Mouse (Mus musculus) B cell, adult 67 days (primary cell): ENCODE measurements around the gene Hap1. TPM values are rescaled to one million over a fixed set of nuclear protein-coding genes. Genes with fewer than 3 reads are reported as not detected.

Experiments used
- total RNA-seq, 2 experiments: library from RNA; stranded (reverse); gene quantifications; 4 replicates each; pipeline ENCODE4 v1.2.4; 2023

Hap1 gene
- total RNA-seq = 1 to 10 TPM; 1.6 to 2.4 TPM

DNA sequence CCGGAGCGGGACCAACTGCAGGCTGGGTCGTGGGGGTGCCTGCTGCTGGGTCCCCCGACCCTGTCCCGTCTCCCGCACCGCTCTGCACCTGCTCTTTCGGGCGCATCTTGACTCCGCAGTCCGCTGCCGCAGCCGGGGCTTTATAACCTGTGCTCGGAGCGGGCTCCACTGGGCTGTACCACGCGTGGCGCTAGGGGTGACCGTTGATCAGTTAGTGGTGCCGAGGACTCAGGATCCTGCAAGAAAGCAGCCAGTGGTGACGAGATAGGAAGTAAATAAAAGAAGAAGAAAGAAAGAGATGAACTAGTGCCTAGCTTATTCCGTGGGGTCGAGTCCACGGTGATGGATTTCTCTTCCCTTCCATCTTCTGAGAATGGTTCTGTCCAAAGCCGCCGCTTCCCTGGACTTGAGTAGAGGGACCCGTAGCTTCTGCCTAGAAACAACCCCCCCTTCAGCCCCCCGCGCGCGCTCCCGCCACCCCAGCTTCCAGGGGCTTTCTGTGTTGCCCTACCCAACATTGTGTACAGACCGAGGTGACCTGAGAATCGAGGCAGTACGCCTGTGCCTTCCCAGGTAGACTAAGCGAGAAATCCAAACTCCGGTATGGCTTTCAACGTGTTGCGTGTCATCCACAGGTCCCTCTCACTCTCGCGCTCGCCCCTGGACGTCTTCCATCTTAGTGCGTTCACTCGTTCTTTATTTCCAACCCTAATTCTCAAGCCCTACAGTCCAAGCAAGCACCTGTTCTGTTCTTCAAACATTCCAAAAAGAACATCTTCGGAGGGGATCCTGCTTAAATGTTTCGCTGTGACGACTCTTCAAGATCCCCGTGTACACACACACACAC lies at the start of gene Hap1:
Hap1 (minus strand) TSS at position 157 of the 847 bp plus-strand sequence.

DNA sequence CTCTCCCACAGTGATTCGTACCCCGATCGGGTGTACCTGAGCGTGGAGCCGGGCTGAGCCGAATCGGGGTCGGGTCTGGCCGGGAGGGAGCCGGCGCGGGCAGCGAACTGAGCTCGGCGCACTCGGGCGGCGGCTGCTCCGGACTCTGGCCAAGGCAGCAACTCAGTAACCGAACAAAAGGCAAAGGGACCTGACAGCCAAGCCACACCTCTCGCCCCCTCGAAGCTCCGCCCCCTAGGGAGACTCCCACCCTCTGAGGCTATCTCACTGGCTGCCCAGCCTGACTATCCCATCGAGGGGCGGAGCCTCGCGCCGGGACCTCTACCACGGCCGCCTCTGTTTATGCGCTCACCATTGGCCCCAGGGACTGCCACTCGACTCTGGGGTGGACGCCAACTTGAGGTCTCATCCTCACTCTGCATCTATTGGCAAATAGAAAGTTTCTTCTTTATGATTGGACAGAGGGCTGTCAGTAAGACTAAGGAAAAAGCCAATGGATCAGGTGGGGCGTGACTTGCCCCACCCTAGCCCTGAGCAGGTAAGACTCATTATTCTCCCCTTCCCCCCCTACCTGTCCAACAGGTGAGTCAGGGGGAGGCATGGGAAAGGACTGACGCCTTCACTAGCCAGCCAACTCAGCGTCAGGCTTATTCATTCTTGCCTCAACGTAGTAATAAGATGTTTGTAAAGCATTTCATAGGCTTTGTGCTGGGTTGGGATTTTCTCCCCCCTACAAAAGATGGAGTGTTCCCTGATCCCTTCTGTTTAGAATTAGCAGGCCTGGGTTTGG lies 41.9 kb upstream of the Hap1 start, which contains the start of gene Jup:
Jup (minus strand) TSS at position 164 of the 790 bp plus-strand sequence.

DNA sequence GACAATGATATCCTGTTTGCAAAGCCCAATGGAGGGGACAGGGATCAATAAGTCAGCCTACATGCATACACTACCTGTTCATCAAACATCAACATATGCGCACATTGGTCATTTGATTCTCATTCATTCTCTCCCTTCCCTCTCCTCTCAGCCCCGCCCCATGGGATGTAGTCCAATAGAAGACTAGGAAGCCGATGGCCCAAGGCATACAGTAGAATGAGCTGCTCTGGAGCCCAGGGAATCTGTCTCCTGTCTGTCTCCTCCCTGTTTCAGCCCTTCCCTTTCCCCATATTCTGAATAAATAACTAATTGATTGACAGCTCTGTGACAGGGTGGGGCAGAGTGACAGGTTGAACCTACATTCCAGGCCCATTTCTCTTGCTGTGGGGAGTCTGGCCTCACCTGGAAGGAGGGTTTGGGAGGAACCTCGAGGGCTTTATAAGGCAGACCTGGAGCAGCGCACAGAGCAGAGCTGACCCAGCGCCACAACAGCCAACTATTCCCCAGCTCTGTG lies 21.9 kb downstream of the Hap1 start, which contains the start of gene Gast:
Gast (plus strand) TSS at position 464 of the 514 bp plus-strand sequence.

DNA sequence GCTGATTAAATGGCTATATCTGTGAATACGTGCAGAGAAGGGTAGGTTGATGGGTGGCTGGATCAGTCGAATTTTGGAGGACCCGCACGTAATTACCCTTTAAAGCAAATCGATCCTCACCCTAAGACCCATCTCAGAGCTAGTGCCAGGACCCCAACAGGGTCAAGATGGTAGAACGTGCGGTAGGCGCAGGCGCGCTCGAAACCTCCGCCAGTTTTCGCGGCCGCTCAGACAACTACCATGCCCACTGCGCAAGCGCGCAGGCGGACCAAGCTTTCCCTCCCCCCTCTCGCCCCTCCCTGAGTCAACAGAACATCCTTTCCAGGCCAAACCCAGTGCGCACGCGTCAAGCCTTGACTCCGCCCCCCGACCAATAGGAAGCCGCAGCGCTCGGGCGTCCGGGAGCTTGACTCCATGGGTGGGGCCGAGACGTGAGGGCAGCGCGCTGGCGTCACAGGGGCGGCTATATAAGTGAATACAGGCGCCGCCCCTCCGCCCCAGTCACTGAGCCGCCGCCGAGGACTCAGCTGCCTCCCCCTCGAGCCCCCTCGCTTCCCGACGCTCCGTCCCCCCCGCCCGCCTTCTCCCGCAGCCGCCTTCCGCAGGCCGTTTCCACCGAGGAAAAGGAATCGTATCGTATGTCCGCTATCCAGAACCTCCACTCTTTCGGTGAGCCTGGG lies 36.3 kb downstream of the Hap1 start, which contains the start of gene Eif1:
Eif1 (plus strand) TSS at position 394 of the 680 bp plus-strand sequence.

Other genes with a start within 250 kb of the Hap1 start
- gene Krt13, start 234.6 kb downstream of the Hap1 start, total RNA-seq = not detected
- not detected for gene Krt15, start 220.2 kb downstream of the Hap1 start, total RNA-seq
- gene Krt19, start 207.5 kb downstream of the Hap1 start, total RNA-seq = not detected
- gene Krt9, start 162.9 kb downstream of the Hap1 start, total RNA-seq = not detected
- gene Krt14, start 148.6 kb downstream of the Hap1 start, total RNA-seq = not detected
- gene Krt16, start 107.2 kb downstream of the Hap1 start, total RNA-seq = not detected
- gene Krt17, start 95.1 kb downstream of the Hap1 start, total RNA-seq = not detected
- not detected for gene Krt42, start 86.3 kb downstream of the Hap1 start, total RNA-seq
- gene Eif1, start 36.2 kb downstream of the Hap1 start, total RNA-seq = 1,000 to 10,000 TPM; 2,050 to 2,242 TPM
- gene Gast, start 21.7 kb downstream of the Hap1 start, total RNA-seq = not detected
- 10 to 100 TPM; 13.3 to 14.9 TPM for gene Jup, start 41.6 kb upstream of the Hap1 start, total RNA-seq
- not detected for gene P3h4, start 58.7 kb upstream of the Hap1 start, total RNA-seq
- not detected for gene Fkbp10, start 59.6 kb upstream of the Hap1 start, total RNA-seq
- gene Nt5c3b, start 85.7 kb upstream of the Hap1 start, total RNA-seq = 10 to 100 TPM; 61.1 to 67.3 TPM
- gene Klhl10, start 85.8 kb upstream of the Hap1 start, total RNA-seq = 1 to 10 TPM; 2.2 to 2.8 TPM
- gene Klhl11, start 116.6 kb upstream of the Hap1 start, total RNA-seq = 10 to 100 TPM; 26.9 to 29.7 TPM
- gene Acly, start 171.9 kb upstream of the Hap1 start, total RNA-seq = 100 to 1,000 TPM; 147 to 175 TPM
- gene Ttc25, start 189.5 kb upstream of the Hap1 start, total RNA-seq = 1 to 10 TPM in 1 of 2 experiments, under 1 TPM in 1; 0.49 to 1.1 TPM
- 100 to 1,000 TPM; 194 to 195 TPM for gene Cnp, start 218.8 kb upstream of the Hap1 start, total RNA-seq